Mouse (Mus musculus) stomach, postnatal 0 days (tissue): ENCODE measurements around the gene Megf9. TPM values are rescaled to one million over a fixed set of nuclear protein-coding genes. Genes with fewer than 3 reads are reported as not detected.

Experiments
- ATAC-seq: fragments of 200-750 bp; cut with Nextera tagmentation; 2 replicates; pipeline ENCODE4 v1.8.0; 2017; ENCODE audit not compliant: low FRiP score, low TSS enrichment
- DNase-seq: peaks from one replicate; pipeline ENCODE4 v3.0.0-alpha.2; 2016; ENCODE audit warnings: low spot score
- H3K27ac ChIP-seq: fragments of 300-500 bp; sonication (generic); replicated peaks from 2 replicates; pipeline ENCODE4 v1.5.1; 2014; ENCODE audit warnings: mild to moderate bottlenecking, control low read depth
- H3K27me3 ChIP-seq: fragments of 300-500 bp; sonication (generic); 2 replicates; pipeline ENCODE4 v1.6.1; 2014; ENCODE audit warnings: low read length; ENCODE audit not compliant: control insufficient read depth, insufficient read depth
- H3K36me3 ChIP-seq: fragments of 300-500 bp; sonication (generic); 2 replicates; pipeline ENCODE4 v1.6.1; 2014; ENCODE audit warnings: low read length, mixed read lengths; ENCODE audit not compliant: control insufficient read depth, insufficient read depth
- H3K4me1 ChIP-seq: fragments of 300-500 bp; sonication (generic); replicated peaks from 2 replicates; pipeline ENCODE4 v1.6.1; 2014; ENCODE audit warnings: antibody characterized with exemption; ENCODE audit not compliant: control insufficient read depth, insufficient read depth
- H3K4me2 ChIP-seq: fragments of 300-500 bp; sonication (generic); replicated peaks from 2 replicates; pipeline ENCODE4 v1.6.1; 2014; ENCODE audit warnings: low read depth, mild to moderate bottlenecking, control low read depth, moderate library complexity
- H3K4me3 ChIP-seq: fragments of 300-500 bp; sonication (generic); 2 replicates; pipeline ENCODE4 v1.5.1; 2014; ENCODE audit warnings: low read depth, low read length, control low read depth
- H3K9ac ChIP-seq: fragments of 300-500 bp; sonication (generic); 2 replicates; pipeline ENCODE4 v1.6.1; 2014; ENCODE audit warnings: mild to moderate bottlenecking, low read length, control low read depth, mixed read lengths
- H3K9me3 ChIP-seq: fragments of 300-500 bp; sonication (generic); 2 replicates; pipeline ENCODE4 v1.6.1; 2016; ENCODE audit warnings: low read length; ENCODE audit not compliant: control insufficient read depth
- CTCF ChIP-seq: IDR thresholded peaks from 2 replicates; pipeline ENCODE4 v1.5.1; 2016; ENCODE audit warnings: antibody characterized with exemption, low read depth, mild to moderate bottlenecking, moderate library complexity
- EP300 ChIP-seq: optimal IDR thresholded peaks from 2 replicates; pipeline ENCODE3; 2016; ENCODE audit warnings: antibody characterized with exemption
- WGBS: fragments of 180-500 bp; shearing (Covaris S2); extraction: QIAGEN DNeasy Blood & Tissue Kit; methylation state at CpG from one replicate; pipeline ENCODE4 v1.1.7; 2014; 5-methylcytosine and 5-hydroxymethylcytosine counted together
- polyA plus RNA-seq: library from polyadenylated mRNA; unstranded; fragments of >200 nt; fragmentation: Nextera tagmentation; extraction: Ambion mirVana; gene quantifications from 2 replicates; pipeline ENCODE4 v1.2.1, GENCODE M21; 2015

Gene Megf9
- polyA plus RNA-seq, 1 experiment from 2014 or later, result 6.3 TPM

GRCm38 (mm10) chr4:70451750-70452149 lies 83.0 kb downstream of the Megf9 start:
- no peaks in the 10 kb centered on the region for H3K27me3 ChIP-seq
- 0% methylated on average over 2 of the region's 2 CpGs for WGBS
- no peak overlapping the region for H3K4me3 ChIP-seq
- peak; percentile 28 for DNase-seq
- no peak overlapping the region for H3K9ac ChIP-seq
- no peak overlapping the region for H3K27ac ChIP-seq
- no peaks in the 10 kb centered on the region for H3K36me3 ChIP-seq
- H3K4me2 ChIP-seq, result no peak overlapping the region
- no peaks in the 10 kb centered on the region for H3K9me3 ChIP-seq
- no peaks in the 10 kb centered on the region for H3K4me1 ChIP-seq
- ATAC-seq, result no peak
- TF ChIP-seq EP300 (no peak), CTCF (peak; percentile 91)

GRCm38 (mm10) chr4:70449668-70450067 lies 85.1 kb downstream of the Megf9 start:
- Histone ChIP-seq H3K36me3 (no peaks in the 10 kb centered on the region), H3K4me1 (no peaks in the 10 kb centered on the region), H3K27me3 (no peaks in the 10 kb centered on the region), H3K4me2 (no peak overlapping the region), H3K9me3 (no peaks in the 10 kb centered on the region), H3K27ac (no peak overlapping the region), H3K9ac (no peak overlapping the region), H3K4me3 (no peak overlapping the region)
- TF ChIP-seq CTCF (peak; percentile 48), EP300 (no peak)
- no peak for ATAC-seq
- WGBS, result 91% methylated on average over 1 of the region's 1 CpGs
- no peak for DNase-seq

GRCm38 (mm10) chr4:70446774-70447173 lies 88.0 kb downstream of the Megf9 start:
- H3K27ac ChIP-seq, result no peak overlapping the region
- no peak overlapping the region for H3K9ac ChIP-seq
- no peak for TF ChIP-seq EP300
- no peak for TF ChIP-seq CTCF
- H3K9me3 ChIP-seq, result no peaks in the 10 kb centered on the region
- no peaks in the 10 kb centered on the region for H3K36me3 ChIP-seq
- H3K4me1 ChIP-seq, result no peaks in the 10 kb centered on the region
- 74% methylated on average over 3 of the region's 3 CpGs for WGBS
- no peaks in the 10 kb centered on the region for H3K27me3 ChIP-seq
- H3K4me3 ChIP-seq, result no peak overlapping the region
- H3K4me2 ChIP-seq, result no peak overlapping the region
- DNase-seq (no peak), ATAC-seq (no peak)

DNA sequence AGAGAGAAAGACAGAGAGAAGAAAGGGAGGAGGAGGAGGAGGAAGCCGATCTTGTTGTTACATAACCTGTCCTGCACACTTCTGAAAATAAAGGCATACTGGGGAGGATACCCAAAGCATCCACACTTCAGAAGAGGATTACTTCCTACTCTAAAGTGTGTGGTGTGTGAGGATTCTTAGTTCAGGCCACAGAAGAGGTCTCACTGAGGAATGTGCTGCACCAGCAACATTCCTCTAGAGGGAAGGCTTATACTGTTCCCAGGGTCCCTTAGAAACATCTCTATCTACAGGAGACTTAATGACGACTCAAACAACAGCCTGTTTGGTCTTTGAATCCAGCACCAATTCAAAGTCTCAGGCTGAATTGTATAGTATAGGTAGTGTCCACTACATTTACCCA lies 114.6 kb downstream of the Megf9 start:
- no peak for DNase-seq
- Histone ChIP-seq H3K36me3 (no peaks in the 10 kb centered on the region), H3K4me2 (no peak overlapping the region), H3K27me3 (no peaks in the 10 kb centered on the region), H3K4me1 (no peaks in the 10 kb centered on the region), H3K27ac (no peak overlapping the region), H3K9me3 (no peaks in the 10 kb centered on the region), H3K9ac (no peak overlapping the region), H3K4me3 (no peak overlapping the region)
- ATAC-seq, result no peak
- 56% methylated on average over 2 of the region's 2 CpGs for WGBS
- no peak for TF ChIP-seq CTCF
- TF ChIP-seq EP300, result no peak

GRCm38 (mm10) chr4:70412126-70412525 lies 122.7 kb downstream of the Megf9 start:
- DNase-seq, result no peak

DNA sequence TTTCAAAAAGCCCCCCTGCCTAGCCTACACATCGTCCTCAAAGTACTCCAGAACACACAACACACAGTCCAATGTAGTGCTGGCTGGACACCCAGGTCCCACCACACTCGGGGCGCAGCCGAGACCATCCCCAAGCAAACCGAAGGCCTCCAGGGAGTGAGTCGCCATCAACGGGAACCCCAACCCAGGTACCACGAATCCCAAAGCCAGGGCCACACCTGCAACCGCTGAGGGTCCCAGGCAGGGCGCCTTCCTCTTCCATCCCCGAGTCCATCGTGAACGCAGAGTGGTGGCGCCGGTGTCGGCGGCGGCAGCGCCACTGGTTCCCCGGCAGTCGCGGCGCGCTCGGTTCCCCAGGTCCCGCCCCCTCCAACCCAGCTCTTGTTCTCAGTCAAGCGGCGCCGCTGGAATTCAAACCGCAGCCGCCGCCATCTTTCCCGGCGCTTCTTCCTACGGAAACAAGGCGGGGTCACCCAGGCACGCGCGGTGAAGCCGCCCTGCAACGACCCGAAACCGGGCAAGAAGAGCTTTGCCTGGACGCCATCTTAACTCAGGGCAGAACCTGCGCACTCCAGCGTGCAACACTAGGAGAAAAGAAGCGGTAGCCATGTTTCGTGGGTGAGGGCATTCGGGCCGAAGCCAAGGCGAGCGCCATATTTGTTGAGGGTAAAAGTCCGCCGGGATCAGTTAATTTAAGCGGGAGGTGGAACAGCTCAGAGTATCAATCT lies 124.6 kb downstream of the Megf9 start, which contains the start of gene Cdk5rap2:
Gene Cdk5rap2 (minus strand): TSS at position 450 of the 728 bp plus-strand sequence.
- no peaks in the 10 kb centered on the region for H3K4me1 ChIP-seq
- H3K4me3 ChIP-seq, result peak within 1 kb of the TSS; percentile 83
- DNase-seq, result peak; percentile 97
- no peaks in the 10 kb centered on the region for H3K27me3 ChIP-seq
- peak; percentile 100 for ATAC-seq
- H3K36me3 ChIP-seq, result no peaks in the 10 kb centered on the region
- no peak within 1 kb of the TSS; the same call in 1 of the 2 replicates for H3K27ac ChIP-seq
- TF ChIP-seq CTCF (no peak), EP300 (no peak)
- H3K9ac ChIP-seq, result peak within 1 kb of the TSS; percentile 79
- no peaks in the 10 kb centered on the region for H3K9me3 ChIP-seq
- peak within 1 kb of the TSS; percentile 69 for H3K4me2 ChIP-seq
- 1% methylated on average over 54 of the region's 55 CpGs for WGBS

More at GRCm38 (mm10) chr4:70412126-70412525, 122.7 kb downstream of the Megf9 start:
- H3K36me3 ChIP-seq, result no peaks in the 10 kb centered on the region
- no peak overlapping the region for H3K9ac ChIP-seq
- H3K4me3 ChIP-seq, result no peak overlapping the region
- H3K27ac ChIP-seq, result no peak overlapping the region
- H3K4me1 ChIP-seq, result no peaks in the 10 kb centered on the region
- no peak overlapping the region for H3K4me2 ChIP-seq
- no peak for ATAC-seq
- H3K27me3 ChIP-seq, result no peaks in the 10 kb centered on the region
- no peak for TF ChIP-seq CTCF
- no peak for TF ChIP-seq EP300
- 47% methylated on average over 2 of the region's 2 CpGs for WGBS
- no peaks in the 10 kb centered on the region for H3K9me3 ChIP-seq
